Mouse (Mus musculus): Measurements from ENCODE around the gene Vav1. TPM values are rescaled to one million over a fixed set of nuclear protein-coding genes. Genes with fewer than 3 reads are reported as not detected.
"Not testable (repeated sequence)": the region's sequence is repeated elsewhere in the genome, so short reads cannot be mapped to it uniquely, and the experiment has no call there.

Gene Vav1
- polyA plus RNA-seq, 1 experiment from 2014 or later = 14.2 TPM

- H3K9me3 ChIP-seq (replicated peaks) = no peaks in the 10 kb centered on the region
- ATAC-seq = peak; percentile 77
- H3K4me1 ChIP-seq = peaks cover 46% of the 10 kb centered on the region
- H3K27me3 ChIP-seq (replicated peaks) = peaks cover 62% of the 10 kb centered on the region
- no peak overlapping the region for H3K27ac ChIP-seq
- under 1% methylated on average over 46 of the region's 53 CpGs for WGBS (ENCODE audit: insufficient replicate concordance)
- peak overlapping the region; percentile 81 for H3K4me2 ChIP-seq
- no peaks in the 10 kb centered on the region for H3K36me3 ChIP-seq
- H3K9ac ChIP-seq = peak overlapping the region; percentile 50; the same call in 1 of the 2 replicates
- H3K4me3 ChIP-seq = peak overlapping the region; percentile 51
Observed at GRCm38 (mm10) chr17:57275111-57275996, 3.5 kb upstream of the Vav1 start.

GRCm38 (mm10) chr17:57275997-57276351 is 2.9 kb upstream of the Vav1 start:
- Histone ChIP-seq H3K9ac (peak overlapping the region; percentile 50; the same call in 1 of the 2 replicates), H3K36me3 (no peaks in the 10 kb centered on the region), H3K4me3 (peak overlapping the region; percentile 51), H3K27me3 (replicated peaks) (peaks cover 60% of the 10 kb centered on the region), H3K27ac (no peak overlapping the region), H3K4me1 (peaks cover 46% of the 10 kb centered on the region), H3K9me3 (replicated peaks) (no peaks in the 10 kb centered on the region), H3K4me2 (peak overlapping the region; percentile 81)
- no peak for ATAC-seq
- 5% methylated on average over 13 of the region's 13 CpGs for WGBS (ENCODE audit: insufficient replicate concordance)

- Histone ChIP-seq H3K9ac (peak overlapping the region; percentile 50), H3K27me3 (replicated peaks) (peaks cover 53% of the 10 kb centered on the region), H3K9me3 (replicated peaks) (no peaks in the 10 kb centered on the region), H3K4me3 (peak overlapping the region; percentile 51), H3K27ac (no peak overlapping the region), H3K36me3 (no peaks in the 10 kb centered on the region), H3K4me2 (peak overlapping the region; percentile 81), H3K4me1 (peaks cover 46% of the 10 kb centered on the region)
- peak; percentile 38; the same call in 1 of the 2 replicates for ATAC-seq
- WGBS (ENCODE audit: insufficient replicate concordance) = under 1% methylated on average over 20 of the region's 20 CpGs
Observed at GRCm38 (mm10) chr17:57276634-57277121, 2.2 kb upstream of the Vav1 start.

DNA sequence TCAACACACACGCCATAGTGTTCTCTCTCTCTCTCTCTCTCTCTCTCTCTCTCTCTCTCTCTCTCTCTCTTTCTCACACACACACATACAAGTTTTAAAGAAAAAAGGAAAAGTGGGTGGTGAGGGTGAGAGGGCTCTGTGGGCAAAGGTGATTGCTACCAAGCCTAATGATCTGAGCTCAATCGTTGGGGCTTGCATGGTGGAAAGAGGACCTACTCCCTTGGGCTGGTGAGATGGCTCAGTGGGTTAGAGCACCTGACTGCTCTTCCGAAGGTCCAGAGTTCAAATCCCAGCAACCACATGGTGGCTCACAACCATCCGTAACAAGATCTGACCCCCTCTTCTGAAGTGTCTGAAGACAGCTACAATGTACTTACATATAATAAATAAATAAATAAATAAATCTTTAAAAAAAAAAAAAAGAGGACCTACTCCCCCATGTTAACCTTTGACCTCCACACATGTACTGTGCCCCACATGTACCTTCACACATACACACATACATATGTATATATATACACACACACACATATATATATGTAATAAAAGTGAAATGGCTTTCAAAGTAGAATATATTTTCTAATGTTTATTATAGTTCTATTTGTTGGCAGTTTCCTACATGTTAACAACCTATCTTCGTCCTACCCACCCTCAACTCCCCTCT is 1.2 kb upstream of the Vav1 start:
- H3K4me2 ChIP-seq; H3K9me3 ChIP-seq (replicated peaks); H3K27ac ChIP-seq; ATAC-seq; H3K4me3 ChIP-seq; H3K9ac ChIP-seq; H3K36me3 ChIP-seq: not testable (repeated sequence)
- Histone ChIP-seq H3K27me3 (replicated peaks) (peaks cover 42% of the 10 kb centered on the region), H3K4me1 (peaks cover 46% of the 10 kb centered on the region)
- 72% methylated on average over 4 of the region's 5 CpGs for WGBS (ENCODE audit: insufficient replicate concordance)

DNA sequence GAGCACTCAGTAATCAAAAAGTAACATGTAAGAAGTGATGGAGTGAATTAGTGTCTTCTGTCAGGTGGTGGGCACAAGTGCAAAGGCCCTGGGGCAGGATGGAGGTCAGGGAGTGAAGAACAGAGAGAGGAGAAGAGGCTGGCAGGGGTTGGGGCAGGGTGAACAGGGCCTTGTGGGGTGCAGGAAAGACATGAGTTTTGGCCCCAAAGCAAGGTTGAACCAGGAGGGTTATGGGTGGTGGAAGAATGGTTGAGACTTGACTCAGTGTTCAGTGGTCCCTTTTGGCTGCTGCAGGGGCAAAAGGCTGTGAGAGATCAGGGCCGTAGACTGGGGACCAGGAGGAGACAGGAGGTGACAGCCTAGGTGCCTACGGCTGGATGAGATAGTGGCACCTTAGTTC is 363 bp upstream of the Vav1 start:
- Histone ChIP-seq H3K9ac (0 out of 2 replicates have a peak overlapping the region, but pooled peaks have one; percentile 61), H3K4me2 (peak overlapping the region; percentile 67), H3K4me1 (peaks cover 46% of the 10 kb centered on the region), H3K36me3 (no peaks in the 10 kb centered on the region), H3K9me3 (replicated peaks) (no peaks in the 10 kb centered on the region), H3K27me3 (replicated peaks) (peaks cover 34% of the 10 kb centered on the region), H3K27ac (no peak overlapping the region), H3K4me3 (peak overlapping the region; percentile 51)
- 35% methylated on average over 2 of the region's 2 CpGs for WGBS (ENCODE audit: insufficient replicate concordance)
- ATAC-seq = no peak

DNA sequence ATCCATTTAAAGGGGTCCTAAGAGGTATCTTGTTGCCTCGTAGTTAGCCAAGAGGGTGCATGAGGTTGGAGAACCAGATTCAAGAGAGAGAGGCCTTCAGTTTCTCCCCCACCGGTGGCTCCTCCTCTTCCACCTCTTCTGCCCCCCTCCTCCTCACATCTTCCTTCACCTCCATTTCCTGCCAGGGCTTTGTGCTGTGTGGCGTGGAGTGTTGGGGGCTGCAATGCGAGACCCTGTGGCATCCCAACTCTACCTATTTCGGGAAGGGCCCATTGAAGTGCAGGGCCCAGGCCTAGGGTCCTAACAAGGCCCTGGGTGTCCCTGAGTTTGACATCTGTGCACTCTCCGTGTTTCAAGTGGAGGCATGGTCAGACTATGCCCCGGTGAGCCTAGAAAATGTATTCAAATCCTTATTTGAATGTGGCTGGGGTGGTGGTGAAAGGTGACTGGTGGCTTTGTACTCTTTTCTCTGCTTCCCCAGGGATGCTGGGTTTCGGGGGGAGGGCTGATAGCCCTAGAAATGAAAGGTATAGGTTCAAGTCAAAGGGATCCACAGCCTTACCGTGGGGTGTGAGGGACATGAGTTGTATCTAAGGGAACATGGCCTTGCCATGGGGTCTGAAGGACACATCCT is 808 bp downstream of the Vav1 start:
- peak overlapping the region; percentile 51 for H3K4me3 ChIP-seq
- H3K4me2 ChIP-seq = peak overlapping the region; percentile 67
- H3K36me3 ChIP-seq = no peaks in the 10 kb centered on the region

GRCm38 (mm10) chr17:57280411-57280810 is 1.5 kb downstream of the Vav1 start:
- Histone ChIP-seq H3K27ac (no peak overlapping the region), H3K4me3 (peak overlapping the region; percentile 51; the same call in 1 of the 2 replicates), H3K9me3 (replicated peaks) (no peaks in the 10 kb centered on the region), H3K4me2 (peak overlapping the region; percentile 67), H3K4me1 (peaks cover 37% of the 10 kb centered on the region), H3K27me3 (replicated peaks) (peaks cover 16% of the 10 kb centered on the region), H3K9ac (no peak overlapping the region), H3K36me3 (no peaks in the 10 kb centered on the region)
- ATAC-seq = no peak
- WGBS (ENCODE audit: insufficient replicate concordance) = 40% methylated on average over 3 of the region's 3 CpGs

More for the DNA sequence above, 808 bp downstream of the Vav1 start:
- Histone ChIP-seq H3K27me3 (replicated peaks) (peaks cover 23% of the 10 kb centered on the region), H3K27ac (peak overlapping the region; percentile 61; the same call in 1 of the 2 replicates), H3K9me3 (replicated peaks) (no peaks in the 10 kb centered on the region), H3K9ac (peak overlapping the region; percentile 61), H3K4me1 (peaks cover 44% of the 10 kb centered on the region)
- WGBS (ENCODE audit: insufficient replicate concordance) = 22% methylated on average over 9 of the region's 9 CpGs
- ATAC-seq = no peak

DNA sequence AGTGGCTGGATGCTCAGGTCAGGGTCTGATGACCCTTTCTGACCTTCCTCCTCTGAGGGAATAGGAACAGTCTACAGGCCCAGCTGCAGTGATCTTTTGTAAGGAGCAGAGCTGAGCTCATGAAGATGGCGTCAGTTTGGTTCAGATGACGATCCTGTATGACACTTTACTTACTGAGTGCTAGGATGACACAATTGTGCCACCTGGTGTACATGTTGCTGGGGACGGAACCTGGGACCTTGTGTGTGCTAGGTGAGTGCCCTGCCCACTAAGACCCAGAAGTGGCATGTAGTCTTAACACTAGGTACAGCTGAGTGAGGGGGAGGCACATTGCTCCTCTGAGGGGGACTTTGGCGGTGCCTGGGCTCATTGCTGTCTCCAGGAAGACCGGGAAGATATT is 5.0 kb downstream of the Vav1 start:
- 70% methylated on average over 5 of the region's 5 CpGs for WGBS (ENCODE audit: insufficient replicate concordance)
- ATAC-seq = no peak
- Histone ChIP-seq H3K9ac (no peak overlapping the region), H3K4me1 (peaks cover 30% of the 10 kb centered on the region), H3K27ac (no peak overlapping the region), H3K36me3 (0 out of 2 replicates have a peak, but pooled peaks cover 2% of the 10 kb centered on the region), H3K9me3 (replicated peaks) (no peaks in the 10 kb centered on the region), H3K4me3 (no peak overlapping the region), H3K4me2 (no peak overlapping the region), H3K27me3 (replicated peaks) (peaks cover 4% of the 10 kb centered on the region; the same call in 1 of the 2 replicates)

DNA sequence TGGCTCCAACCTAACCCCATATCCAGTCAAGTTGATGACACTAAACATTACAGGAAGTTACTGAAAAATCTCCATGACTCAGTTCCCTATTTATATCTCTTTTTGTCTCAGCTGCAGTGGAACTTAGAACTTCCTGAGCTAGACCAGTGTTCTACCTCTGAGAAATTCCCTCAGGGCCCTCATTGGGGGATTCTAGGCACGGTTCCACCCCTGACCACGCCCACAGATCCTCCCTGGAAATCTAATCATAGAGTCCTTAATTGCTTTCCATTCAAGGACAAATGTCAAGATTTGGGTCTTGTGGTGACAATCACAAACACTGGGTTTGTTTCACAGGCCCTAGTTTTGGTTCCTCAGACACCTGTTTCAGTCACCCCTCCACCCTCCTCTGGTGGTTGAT is 6.2 kb downstream of the Vav1 start:
- no peaks in the 10 kb centered on the region for H3K9me3 ChIP-seq (replicated peaks)
- no peak overlapping the region for H3K9ac ChIP-seq
- H3K27ac ChIP-seq = no peak overlapping the region
- 0 out of 2 replicates have a peak, but pooled peaks cover 3% of the 10 kb centered on the region for H3K36me3 ChIP-seq
- H3K4me2 ChIP-seq = no peak overlapping the region
- 33% methylated on average over 2 of the region's 2 CpGs for WGBS (ENCODE audit: insufficient replicate concordance)
- no peak overlapping the region for H3K4me3 ChIP-seq
- H3K27me3 ChIP-seq (replicated peaks) = no peaks in the 10 kb centered on the region
- ATAC-seq = no peak
- peaks cover 23% of the 10 kb centered on the region for H3K4me1 ChIP-seq

DNA sequence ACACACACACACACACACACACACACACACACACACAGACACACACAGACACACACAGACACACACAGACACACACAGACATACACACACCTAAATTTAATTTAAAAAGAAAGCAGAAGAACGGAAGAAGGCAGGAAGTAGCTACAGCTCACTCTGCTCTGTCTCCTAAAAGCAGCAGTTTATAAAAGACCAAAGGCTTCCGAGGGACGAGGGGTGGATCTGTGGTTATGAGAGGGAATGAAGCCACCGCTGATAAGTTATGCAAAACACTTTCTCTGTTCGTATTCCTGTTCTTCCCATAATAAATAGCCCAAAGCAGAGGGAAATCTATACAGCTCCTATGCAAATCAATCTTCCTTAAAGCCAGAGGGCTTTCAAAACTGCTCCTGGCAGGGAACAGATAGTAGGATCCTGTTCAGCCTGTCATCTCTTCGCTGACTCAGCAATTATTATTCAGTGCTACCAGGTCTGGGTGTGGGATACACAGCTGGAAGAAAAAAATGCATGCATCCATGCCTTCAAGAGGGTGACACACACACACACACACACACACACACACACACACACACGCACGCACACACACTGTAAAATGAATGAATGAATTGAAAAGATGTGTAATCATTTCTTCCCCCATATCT is 7.9 kb downstream of the Vav1 start:
- peaks cover 34% of the 10 kb centered on the region for H3K4me1 ChIP-seq
- no peak overlapping the region for H3K4me3 ChIP-seq
- 0 out of 2 replicates have a peak, but pooled peaks cover 3% of the 10 kb centered on the region for H3K36me3 ChIP-seq
- no peaks in the 10 kb centered on the region for H3K27me3 ChIP-seq (replicated peaks)
- H3K4me2 ChIP-seq = peak overlapping the region; percentile 14; the same call in 1 of the 2 replicates
- H3K9me3 ChIP-seq (replicated peaks) = no peaks in the 10 kb centered on the region
- ATAC-seq = no peak
- 0 out of 2 replicates have a peak overlapping the region, but pooled peaks have one; percentile 8 for H3K27ac ChIP-seq
- H3K9ac ChIP-seq = no peak overlapping the region
- 29% methylated on average over 8 of the region's 8 CpGs for WGBS (ENCODE audit: insufficient replicate concordance)

DNA sequence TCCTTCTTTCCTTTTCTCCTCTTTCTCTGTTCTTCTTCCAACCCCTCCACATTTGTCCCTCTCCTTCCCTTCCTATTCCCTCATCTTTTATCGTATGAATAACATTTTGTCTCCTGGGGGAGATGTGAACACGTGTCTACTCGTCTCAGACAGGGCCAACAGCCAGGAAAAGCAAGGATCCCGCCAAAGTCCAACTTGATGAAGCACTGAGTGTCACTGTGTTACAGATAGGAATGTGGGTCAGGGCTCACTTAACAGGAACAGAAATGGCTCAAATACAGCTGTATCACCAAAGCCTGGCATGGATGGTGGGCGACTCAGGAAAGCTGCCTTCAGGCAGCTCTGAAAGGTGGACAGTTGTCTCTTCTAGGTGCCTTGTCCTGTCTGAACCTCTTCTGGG is 10.4 kb downstream of the Vav1 start:
- Histone ChIP-seq H3K27ac (no peak overlapping the region), H3K4me3 (no peak overlapping the region), H3K36me3 (0 out of 2 replicates have a peak, but pooled peaks cover 7% of the 10 kb centered on the region), H3K9me3 (replicated peaks) (no peaks in the 10 kb centered on the region), H3K9ac (no peak overlapping the region), H3K4me1 (peaks cover 34% of the 10 kb centered on the region), H3K4me2 (no peak overlapping the region), H3K27me3 (replicated peaks) (no peaks in the 10 kb centered on the region)
- 77% methylated on average over 5 of the region's 5 CpGs for WGBS (ENCODE audit: insufficient replicate concordance)
- no peak for ATAC-seq

All from liver, embryonic 12.5 days (tissue).